Mouse (Mus musculus): ENCODE data around the gene Ankrd11.
A peak's percentile ranks its signal among the peaks of the same experiment; 100 is the strongest.
"Not testable (repeated sequence)": the region's sequence is repeated elsewhere in the genome, so short reads cannot be mapped to it uniquely, and the experiment has no call there.

Ankrd11 gene

DNA sequence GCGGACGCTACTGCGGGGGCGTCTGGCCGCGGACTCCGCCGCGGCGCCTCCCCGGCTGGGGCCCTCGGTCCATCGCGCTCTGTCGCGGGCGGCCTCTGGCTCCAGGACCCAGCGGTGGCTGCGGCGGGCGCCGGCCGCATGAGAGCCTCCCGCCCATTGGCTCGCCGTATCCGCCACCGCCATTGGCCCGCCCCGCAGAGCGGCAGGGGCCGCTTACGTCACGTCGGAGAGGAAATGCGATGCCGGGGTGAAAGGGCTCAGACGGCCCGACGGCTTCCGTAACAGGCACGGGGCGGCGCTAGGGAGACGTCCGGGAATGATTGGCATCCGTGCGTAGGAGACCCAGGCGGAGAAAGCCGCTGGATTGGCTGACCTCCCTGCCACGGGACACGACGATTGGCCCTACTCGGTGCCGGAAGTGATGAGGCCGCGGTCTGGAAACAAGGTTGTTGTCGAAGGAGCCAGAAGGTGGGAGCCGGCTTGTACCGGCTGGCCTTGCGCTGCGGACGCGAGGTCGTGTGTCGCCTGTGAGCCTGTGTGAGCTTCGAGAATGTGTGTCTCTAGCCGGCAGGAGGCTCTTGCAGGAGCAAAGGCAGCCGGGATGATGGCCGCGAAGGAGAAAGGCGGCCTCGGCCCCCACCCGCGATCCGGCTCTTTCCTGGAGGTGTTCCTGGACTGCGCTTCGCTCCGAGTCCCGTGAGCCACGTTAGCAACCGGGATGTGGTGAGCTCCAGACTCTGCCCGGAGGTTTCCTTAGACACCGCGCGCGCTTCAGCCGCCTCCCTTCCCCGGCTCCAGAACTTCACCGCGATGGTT, at the start of gene Ankrd11:
Ankrd11 (minus strand) TSS at position 120 of the 816 bp plus-strand sequence.
- DNase-seq (ENCODE audit: low spot score in 2 of 2): peak; percentile 99

DNA sequence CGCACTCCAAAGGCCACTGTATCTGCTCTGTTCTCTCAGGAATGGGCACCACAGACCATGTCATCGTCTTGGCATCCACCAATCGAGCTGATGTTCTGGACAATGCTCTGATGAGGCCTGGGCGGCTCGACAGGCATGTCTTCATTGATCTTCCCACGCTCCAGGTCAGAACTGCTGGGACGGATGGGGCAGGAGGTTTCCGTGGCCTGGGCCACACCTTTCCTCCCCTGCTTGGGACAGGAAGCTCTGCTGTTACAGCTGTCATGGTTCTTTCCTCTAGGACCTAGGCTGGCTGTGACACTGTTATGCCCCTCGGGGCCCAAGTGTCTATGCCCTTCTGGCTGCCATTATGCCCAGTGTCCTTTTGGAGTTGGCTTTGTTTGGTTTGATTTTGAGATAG, 45.2 kb upstream of the Ankrd11 start:
- no peak for DNase-seq (ENCODE audit: low spot score in 2 of 2)

GRCm38 (mm10) chr8:123083610-123084009, 41.5 kb upstream of the Ankrd11 start:
- no peak for DNase-seq (ENCODE audit: low spot score in 2 of 2)

DNA sequence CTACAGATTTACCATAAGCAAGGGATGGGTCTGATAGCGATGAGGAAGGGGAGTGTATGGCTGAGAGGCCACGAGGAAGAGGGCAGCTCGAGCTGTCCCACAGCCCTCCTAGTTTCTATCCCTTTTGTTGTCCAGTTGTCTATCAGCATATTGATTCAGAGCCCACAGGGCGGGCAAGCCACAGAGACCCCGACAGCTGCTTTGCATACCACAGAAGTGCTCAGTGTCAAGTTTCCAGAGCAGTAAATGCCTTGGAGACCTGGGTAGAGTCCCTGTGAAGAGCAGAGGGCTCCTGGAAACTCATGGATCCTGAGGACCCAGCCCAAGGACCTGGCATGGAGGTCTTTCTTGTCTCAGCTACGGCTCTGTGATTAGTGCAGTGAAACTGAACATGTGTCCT, 40.9 kb upstream of the Ankrd11 start:
- DNase-seq (ENCODE audit: low spot score in 2 of 2): no peak

DNA sequence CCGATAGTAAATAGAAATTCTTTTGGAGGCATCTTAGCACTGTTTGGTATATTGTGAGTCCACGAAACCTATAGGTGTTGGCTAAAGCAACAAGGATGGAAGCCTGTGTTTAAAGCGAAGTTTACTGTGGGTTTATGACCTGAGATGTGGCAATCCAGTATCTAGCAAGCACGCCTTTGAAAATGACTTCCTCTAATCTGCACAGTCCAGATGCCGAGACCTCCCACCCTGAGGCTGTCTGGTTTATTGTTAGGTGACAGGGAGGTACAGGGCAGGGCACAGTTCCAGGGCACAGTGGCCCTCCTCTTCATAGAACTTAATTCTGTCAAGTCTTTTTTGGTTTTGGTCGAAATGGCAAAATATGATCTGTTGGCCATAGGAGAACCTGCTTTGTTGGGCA, 35.1 kb upstream of the Ankrd11 start:
- no peak for DNase-seq (ENCODE audit: low spot score in 2 of 2)

DNA sequence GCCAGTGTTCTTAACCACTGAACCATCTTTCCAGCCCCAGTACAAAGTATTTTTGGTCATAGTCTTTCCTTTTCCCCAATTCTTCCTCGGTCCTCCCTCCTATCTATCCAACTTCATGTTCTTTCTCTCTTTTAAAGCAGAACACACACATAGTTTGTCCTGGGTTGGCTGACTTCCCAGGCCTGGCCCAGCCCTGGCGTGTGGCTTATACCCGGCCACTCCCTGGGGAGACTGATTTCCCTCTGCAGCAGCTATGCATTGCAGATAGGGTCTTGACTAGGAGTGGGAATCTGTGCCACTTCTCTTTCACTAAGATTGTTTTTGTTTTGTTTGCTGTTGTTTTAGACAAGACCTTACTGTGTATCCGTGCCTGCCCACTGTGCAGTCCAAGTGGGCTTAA, 29.1 kb upstream of the Ankrd11 start:
- DNase-seq (ENCODE audit: low spot score in 2 of 2): no peak

- peak; percentile 23 to 37 for DNase-seq (ENCODE audit: low spot score in 2 of 2)
These were observed 24.1 kb upstream of the Ankrd11 start for GRCm38 (mm10) chr8:123066101-123066683.

- DNase-seq (ENCODE audit: low spot score in 2 of 2): peak; percentile 96 to 97
These were observed 23.4 kb upstream of the Ankrd11 start for GRCm38 (mm10) chr8:123065214-123066100.

DNA sequence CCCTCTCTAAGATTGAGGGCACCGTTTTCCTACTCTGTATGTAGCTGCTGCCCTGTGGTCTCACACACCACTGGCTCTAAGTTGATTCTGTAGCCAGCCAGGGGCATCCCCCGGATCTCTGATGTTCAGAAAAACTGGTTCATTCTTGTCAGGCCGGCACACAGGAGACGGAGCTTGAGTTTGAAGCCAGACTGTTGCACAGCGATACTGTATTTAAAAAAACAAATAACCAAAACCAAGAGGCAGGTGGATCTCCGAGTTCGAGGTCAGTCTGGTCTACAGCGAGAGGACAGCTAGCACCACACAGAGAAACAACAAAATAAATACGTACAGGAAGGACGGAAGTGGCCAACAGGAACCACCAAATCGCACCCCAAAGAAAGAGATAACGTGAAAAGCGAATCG, 22.7 kb upstream of the Ankrd11 start:
- DNase-seq (ENCODE audit: low spot score in 2 of 2): peak in 1 of 2 experiments; percentile 56

GRCm38 (mm10) chr8:123064072-123064471, 22.0 kb upstream of the Ankrd11 start:
- no peak for DNase-seq (ENCODE audit: low spot score in 2 of 2)

- DNase-seq (ENCODE audit: low spot score in 2 of 2): no peak
These were observed 20.6 kb upstream of the Ankrd11 start, which contains the start of gene Spg7 for GRCm38 (mm10) chr8:123062721-123063120. Spg7 (plus strand) TSS chr8:123062942.

GRCm38 (mm10) chr8:123051458-123051857, 9.4 kb upstream of the Ankrd11 start:
- no peak for DNase-seq (ENCODE audit: low spot score in 2 of 2)

- DNase-seq (ENCODE audit: low spot score in 2 of 2): no peak
These were observed 6.3 kb upstream of the Ankrd11 start for GRCm38 (mm10) chr8:123048402-123048801.

GRCm38 (mm10) chr8:123047827-123048226, 5.8 kb upstream of the Ankrd11 start:
- no peak for DNase-seq (ENCODE audit: low spot score in 2 of 2)

DNA sequence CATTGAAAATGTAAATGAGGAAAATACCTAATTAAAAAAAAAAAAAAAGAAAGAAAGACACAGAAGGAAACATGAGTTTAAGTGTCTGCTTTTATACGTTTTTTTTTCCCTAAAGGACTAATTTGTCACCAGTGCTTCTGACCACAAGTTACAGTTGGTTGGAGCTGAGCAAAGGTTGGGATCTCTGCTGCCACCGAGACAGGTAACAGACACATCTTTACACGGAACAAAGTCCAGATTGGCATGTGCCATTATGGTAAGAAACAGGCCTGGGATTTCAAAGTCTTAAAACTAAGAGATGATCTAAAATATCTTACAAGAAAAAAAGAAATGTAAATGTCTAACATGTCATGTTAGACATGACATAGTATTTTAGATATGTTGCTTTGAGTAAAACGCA, 4.6 kb upstream of the Ankrd11 start:
- no peak for DNase-seq (ENCODE audit: low spot score in 2 of 2)

- not testable (repeated sequence) for DNase-seq (ENCODE audit: low spot score in 2 of 2)
These were observed 2.8 kb upstream of the Ankrd11 start for GRCm38 (mm10) chr8:123044743-123045425.

DNA sequence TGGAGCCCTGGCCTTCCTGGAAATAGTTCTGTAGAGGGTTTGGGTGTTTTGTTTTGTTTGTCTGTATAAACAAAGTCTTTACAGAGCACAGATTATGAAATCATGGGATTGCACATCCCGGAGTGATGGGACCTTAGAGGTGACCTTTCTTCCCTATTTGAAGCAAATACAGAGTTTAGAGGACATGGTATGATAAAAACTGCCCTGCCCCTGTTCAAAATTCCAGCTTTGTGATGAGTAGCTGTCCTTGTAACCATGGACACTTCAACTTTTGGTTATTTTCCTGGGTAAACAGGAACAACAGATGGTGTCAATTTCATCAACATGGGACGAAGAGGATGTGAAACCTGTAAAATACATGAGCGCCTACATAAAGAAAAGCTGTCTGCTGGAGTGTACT, 1.9 kb upstream of the Ankrd11 start:
- no peak for DNase-seq (ENCODE audit: low spot score in 2 of 2)

GRCm38 (mm10) chr8:123042974-123043625, 1.0 kb upstream of the Ankrd11 start:
- no peak for DNase-seq (ENCODE audit: low spot score in 2 of 2)

- no peak for DNase-seq (ENCODE audit: low spot score in 2 of 2)
These were observed 337 bp downstream of the Ankrd11 start for GRCm38 (mm10) chr8:123041774-123042105.

GRCm38 (mm10) chr8:123041008-123041773, 886 bp downstream of the Ankrd11 start:
- peak; percentile 78 to 80 for DNase-seq (ENCODE audit: low spot score in 2 of 2)

All from spleen, postnatal 10 days (tissue).